Mouse (Mus musculus): ENCODE data around the gene Hdac9.

Hdac9 gene

DNA sequence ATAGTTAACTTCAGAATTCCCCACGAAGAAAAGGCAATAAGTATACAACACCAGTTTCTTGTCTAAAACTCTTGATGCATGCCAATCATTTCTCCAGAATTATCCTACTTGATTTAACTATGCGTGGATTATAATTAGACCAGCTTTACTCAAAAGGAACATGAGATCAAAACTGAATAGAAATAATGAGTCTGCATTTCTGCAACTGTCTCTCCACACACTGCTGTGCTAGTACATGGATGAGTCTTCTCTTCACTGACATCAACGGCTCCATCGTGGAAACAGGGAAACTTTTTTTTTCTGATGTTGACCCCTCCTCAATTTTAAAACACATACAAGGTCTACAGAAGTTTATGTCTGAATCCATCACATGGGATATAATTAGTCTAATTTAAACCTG lies 334.4 kb downstream of the Hdac9 start:
- DNase-seq, result no peak

DNA sequence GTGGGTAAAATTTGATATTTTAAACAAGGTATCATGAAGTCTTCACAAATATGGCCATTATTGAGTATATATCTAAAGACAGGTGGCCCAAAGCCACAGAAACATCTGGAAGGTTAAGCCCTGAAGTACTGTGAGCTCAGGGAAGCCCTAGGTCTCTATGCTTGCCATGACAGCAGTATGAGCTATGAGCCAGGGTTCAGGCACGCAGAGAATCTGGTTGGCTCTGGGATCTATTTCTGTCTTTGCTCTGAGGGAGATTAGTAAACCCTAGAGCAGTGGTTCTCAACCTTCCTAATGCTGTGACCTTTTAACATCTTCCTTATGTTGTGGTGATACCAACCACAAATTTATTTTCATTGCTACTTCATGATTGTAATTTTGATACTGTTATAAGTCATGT lies 337.7 kb downstream of the Hdac9 start:
- DNase-seq, result no peak

DNA sequence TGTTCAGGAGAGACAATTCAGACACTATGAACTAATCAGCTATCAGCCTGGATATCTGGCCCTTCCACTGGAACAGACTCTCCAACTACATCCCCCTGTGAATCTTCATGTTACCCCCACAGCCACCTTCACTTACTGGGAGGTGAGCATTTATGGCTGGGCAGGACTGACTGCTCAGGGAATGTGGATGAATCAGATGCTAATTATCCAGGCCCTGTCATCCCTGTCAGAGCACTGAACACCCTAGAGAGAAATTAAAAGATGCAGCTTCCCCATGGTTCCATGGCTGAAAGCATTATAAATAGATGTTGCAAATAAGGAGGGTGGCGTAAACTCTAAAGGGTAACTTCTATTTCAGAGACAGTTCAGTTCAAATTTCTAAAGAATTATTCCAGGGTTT lies 345.8 kb downstream of the Hdac9 start:
- no peak for DNase-seq

DNA sequence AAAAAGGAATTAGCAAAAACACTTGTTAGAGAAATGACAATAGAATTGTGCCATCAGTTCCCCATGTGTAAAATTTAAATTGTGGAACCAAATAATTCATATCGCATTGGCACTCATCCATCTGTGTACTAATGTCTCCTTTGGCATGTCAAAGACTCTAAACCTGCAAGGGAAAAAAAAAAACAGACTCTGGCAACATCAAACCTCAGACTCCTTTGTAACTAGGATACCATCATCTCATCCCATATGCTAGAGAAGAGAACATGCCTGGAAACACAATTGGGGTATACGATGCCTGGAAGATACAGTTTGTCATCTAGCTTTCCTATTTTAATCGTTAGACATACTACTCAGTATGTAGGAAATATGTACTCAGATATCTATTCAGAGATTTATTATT lies 347.4 kb downstream of the Hdac9 start:
- DNase-seq, result no peak

DNA sequence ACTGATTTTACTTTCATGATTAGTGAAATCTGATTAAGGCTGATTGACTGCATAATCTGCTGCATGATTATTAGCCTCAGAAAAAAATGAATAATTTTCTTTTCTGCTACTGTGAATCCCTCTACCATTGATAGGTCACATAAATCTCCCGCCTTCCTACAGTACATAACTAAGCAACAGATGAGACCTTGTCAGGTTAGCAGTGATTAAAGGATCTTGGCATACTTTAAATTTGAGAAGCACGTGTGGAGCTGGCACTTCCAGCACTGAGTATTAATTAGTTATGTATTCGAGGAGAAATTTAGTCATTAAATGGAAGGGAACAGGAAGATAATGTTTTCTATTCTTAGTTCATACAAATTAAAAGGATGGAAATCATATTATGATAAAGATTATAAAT lies 347.8 kb downstream of the Hdac9 start:
- DNase-seq, result no peak

DNA sequence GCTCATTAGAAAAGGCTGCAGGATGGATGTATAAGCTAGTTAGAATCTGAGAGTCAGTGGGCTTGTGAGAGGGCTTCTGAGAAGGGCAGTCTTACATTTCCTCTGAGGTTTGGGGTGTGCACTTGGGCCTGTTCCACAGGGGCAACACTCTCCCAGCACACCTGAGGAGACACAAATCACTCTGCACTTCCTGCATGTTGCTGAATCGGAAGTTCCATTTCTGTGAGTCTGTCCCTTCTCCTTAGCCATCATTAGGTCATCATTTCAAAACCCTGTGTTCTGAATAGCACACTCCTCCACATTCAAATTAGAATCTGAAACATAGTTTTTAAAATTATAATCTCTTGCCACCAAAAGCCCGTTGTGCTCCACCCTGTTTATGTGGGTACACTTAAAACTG lies 354.6 kb downstream of the Hdac9 start:
- no peak for DNase-seq

DNA sequence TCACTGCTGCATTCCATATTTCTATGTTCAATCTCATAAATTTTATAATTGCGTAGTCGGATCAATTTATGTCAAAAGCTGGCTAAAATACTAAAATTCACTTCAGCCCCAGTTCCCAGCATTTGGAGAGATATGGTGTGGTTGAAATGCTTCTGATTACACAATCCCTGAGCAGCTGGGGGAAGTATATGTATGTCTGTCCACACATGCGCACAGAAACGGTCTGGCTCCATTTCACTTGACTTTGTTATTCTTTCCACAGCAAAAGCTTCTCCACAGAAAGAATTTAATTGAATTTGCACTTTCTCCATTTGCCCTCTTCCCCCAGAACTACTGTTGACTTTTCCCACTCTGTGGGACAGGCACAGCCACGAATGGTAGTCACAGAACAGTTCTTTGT lies 357.9 kb downstream of the Hdac9 start:
- no peak for DNase-seq

DNA sequence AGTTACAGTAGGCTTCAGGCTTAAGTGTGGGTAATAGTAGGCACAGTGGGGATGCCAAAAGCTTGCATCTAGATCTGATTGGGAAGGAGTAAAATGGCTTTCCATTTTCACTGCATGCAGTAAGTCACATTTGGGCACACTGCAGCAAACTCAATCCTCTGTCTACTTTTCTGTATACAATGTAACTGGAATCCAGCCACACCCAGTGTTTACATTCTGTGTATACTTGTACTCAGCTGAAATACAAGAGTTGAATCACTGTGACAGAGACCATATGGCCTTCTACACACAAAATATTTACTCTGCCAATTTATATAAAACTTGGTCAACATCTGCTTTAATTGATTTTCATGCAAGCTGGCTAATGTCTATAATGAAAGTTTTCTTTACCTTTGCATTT lies 362.1 kb downstream of the Hdac9 start:
- no peak for DNase-seq

DNA sequence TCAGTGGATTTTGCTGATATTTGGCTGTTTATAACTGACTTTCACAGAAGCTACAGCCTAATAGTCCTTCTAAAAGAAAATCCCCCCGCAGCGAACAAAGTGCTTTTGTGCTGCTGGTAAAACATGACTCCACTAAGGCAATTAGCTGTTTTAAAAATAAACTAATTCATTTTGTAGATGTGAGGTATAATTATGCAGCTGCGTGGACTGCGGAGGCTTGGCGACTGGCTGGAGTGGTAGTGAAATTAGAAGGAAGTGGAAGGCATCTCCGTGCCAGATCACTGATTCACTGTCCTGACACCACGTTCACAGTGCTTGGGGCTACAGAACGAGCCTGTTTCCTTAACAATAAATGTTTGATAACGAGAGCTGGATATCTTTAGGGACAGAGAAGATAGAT lies 366.6 kb downstream of the Hdac9 start:
- DNase-seq, result no peak

DNA sequence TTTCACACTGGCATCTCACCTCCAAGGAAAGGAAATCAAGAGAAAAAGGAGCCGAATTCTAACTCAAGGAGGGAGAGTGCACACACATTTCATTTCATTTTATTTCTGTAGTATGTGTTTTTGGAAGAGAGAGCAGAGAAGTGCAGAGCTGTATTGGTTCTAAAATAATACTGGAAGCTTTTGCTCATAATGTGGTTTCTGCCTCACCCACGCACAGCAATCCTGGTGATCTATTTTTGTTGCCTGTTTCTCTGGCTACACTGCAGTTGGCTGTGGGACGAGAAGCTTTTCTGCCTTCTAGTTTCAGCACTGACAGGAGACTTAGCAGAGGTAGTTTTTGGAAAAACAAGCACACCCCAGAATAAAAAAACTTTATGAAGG lies 387.7 kb downstream of the Hdac9 start:
- DNase-seq, result peak; percentile 91

DNA sequence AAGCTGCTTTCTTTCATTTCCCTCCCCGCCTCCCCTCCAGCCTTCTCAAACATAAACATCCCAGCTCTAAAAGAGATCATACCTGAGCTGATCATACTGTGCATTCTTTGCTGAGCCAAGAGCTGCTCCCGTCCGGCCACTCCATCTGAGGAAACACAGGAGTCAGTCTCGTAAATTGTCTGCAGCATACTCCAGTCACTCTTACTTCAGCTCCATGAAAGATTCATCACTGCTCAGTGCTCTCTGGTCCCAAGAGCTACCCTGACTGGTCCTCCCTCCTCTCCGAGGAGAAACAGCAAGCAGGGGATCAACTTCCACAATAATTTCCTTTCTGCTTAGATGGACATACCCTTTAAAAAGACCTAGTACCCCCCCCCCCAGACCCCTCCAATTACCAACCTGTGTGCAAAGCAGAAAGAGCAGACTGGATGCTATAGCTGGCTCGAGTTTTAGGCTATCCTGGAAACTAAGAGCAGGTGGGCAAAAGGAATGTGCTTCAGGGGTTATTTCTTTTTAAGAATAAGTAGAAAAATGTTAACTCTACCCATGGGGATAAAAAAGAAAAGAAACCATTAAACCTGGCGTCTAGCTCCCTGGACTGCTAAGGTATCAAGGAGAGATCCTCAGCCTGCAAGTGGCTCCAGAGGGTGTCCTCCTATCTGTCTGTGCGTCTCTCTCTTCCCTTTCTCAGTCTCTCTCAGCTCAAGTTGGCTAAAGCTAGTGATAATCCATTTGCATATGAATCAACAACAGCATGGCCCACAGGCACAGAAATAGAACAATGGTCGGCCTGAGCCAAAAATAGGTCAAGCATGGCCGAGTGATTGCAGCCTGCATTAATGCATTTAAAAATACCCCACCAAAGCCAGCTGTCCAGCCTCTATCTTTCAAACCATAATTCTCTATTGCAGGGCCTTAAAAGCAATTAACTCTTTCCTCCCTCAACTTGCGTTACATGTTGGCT lies 388.4 kb downstream of the Hdac9 start:
- peak; percentile 71 for DNase-seq

DNA sequence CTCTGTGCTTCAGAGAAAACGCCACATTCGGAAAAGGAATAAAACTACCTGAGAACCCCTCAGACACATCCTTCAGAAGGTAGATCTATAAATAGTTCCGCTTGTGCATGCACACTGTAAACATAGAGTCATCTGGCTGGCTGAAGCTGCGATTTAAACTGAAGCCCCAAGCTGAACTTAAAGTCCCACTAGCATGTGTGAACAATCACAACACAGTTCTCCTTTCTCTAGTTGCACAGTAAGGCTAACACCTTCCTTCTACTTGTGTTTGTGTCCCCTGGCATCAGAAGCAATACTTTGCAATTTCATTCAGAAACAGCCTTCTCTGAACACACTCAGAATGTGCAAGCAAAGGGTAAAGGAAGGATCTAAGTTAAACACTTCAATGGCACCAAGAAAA lies 389.1 kb downstream of the Hdac9 start:
- no peak for DNase-seq

DNA sequence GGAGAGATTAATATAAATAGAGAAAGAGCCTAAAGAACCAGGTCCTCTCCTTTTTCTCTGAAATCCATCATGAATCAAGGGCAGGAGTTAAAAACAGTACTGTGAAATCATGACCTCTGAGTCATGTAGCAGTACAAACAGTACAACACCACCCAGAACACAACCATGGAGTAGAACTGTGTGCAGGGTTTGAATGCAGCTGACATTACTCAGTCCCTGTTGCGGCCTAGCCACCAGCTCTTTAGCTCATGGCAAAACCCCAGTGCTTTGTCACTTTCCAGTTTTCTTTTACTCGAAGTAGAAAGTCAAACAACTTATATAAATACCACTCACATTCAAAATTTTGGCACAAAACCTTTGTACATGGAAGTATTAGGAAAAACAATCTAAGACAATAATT lies 395.4 kb downstream of the Hdac9 start:
- DNase-seq, result no peak

DNA sequence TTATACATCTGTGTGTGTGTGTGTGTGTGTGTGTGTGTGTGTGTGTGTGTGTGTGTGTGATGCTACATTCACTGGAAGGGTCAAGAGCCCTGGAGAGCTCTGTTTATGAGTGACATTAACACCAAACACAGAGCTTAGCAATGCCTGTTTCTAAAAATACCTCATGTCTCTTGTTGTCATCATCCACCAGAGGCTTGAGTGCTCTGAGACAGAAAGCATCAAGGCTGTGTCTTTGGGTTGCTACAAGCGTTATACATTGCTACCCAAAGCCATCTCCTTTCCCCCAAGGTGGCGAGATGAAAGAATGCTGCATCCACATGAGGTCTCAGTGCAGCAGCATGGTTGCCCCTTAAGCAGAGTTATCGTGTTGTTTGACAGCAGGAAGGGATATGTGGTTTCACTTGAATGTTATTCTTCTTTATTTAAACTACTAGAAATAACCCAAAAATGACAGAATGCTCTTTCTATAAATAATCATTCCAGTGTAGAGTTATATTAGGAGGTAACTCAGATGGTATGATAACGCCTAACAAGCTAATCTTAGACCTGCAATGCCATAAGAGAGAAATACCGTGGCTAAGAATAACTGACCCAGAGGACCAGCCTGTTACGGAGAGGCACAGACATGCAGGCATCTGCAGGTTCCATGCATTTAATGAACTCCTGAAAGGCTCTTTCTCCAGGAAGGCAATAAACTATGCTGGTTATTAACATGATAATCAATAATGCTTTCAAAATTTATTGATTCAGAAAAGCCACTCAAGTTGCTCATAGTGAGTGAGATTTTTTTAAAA lies 399.9 kb downstream of the Hdac9 start:
- DNase-seq, result no peak

DNA sequence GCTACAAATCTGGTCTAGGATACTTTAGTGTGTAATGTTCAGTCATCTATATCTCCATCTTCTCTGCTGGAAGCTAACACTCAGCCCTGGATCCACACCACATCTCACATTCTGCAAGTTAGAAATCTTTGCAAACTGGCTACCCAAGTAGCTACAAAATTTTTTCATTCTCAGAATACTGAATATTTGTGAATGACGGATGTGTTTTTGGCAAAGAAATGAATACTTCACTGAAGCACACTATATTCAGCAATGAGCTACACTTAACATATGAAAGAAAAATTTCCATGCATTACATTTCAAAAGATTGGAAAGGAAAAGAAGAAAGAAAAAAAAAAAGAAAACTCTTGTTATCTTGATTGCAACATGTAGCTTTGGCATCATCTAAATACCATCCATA lies 410.6 kb downstream of the Hdac9 start:
- no peak for DNase-seq

DNA sequence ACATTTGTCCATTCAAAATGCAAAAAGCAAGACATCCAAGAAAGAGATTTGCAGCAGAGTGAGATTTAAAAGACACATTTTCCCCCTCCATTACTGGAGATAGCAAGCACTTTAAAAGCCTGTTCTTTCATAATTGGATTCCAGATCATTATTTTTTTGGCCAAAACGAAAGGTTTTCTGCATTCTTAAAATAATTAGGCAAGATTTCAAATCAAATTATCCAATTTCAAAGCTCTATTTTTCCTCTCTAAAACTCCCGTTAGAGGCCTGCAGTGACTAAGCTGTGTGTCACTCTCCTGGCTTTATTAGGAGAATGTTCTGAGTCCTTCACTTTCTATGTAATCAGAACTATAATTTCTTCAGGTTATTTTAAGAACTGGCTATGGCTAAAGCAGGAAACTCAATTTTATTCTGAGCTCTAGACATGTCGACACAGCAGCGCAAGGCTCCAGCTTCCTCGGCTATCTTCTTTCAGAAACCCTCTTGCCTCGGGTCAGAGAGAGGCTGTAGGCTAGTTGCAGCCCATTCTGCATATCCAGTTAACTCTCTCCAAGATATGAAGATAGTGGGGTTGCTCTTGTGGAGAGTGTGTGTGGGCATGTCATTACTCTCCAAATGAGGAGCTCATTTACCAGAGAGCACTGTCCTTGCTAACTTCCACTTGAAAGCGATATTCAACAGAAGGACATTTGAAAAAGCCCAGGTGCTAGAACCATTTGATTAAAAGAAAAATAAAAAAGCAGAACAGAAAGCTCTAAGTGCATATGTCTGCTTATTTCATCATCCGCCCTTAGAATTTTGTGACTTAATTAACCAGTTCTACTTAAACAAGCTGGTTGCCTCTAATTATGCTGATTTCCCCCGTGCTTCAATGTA lies 417.9 kb downstream of the Hdac9 start:
- DNase-seq, result peak; percentile 33

DNA sequence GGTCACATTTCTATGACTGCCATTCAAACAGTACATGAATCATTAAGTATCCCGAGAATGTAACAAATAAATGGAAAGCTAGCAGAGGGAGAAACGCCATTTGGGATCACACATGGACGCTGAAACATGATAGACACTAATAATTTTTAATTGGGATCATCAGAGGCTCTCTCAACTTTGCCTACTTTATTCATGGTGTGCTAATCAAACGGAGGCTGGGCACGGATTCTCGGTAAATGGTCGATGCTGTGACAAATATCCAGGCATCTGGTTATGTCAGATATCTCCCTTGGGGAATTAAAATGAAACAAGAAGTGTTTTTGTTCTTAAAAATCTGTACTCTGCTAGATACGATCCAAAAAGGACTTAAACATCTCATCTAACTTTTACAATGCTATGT lies 418.6 kb downstream of the Hdac9 start:
- DNase-seq, result no peak

DNA sequence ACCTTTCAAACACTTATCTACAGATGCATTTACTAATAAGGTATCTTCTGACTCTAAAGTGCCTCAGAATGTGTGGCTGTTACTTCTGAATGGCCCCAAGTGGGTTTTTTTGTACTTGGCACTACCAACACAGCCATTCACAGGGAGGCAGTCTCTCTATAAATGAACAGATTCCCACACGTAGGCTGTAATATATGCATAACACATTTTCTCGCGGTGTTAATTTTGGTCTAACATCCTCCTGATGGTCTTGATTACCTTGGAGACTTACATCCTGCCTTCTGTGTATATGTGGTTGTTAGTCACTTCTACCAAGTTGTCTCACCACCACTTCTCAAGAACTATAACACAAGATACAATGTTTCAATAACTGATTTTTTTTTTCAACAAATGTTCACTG lies 419.2 kb downstream of the Hdac9 start:
- peak; percentile 41 for DNase-seq

DNA sequence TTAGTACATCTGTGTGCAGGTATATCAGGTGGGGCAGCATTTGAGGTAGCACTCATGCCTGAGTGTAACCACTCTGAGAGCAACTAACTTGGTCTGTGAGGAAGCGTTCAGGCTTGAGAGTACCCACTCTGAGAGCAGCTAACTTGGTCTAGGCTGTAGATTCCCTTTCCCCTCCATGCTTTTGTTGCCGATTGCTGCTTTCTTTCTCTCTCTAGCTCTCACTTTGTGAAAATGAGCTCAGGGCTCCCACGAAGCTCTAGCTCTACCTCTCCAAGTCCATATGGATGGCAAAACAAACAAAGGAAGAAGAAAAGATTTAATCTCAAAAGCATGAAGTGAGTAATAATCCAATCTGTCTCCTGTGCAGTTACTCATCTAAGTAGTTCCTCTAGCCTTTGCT lies 421.0 kb downstream of the Hdac9 start:
- DNase-seq, result peak; percentile 33

DNA sequence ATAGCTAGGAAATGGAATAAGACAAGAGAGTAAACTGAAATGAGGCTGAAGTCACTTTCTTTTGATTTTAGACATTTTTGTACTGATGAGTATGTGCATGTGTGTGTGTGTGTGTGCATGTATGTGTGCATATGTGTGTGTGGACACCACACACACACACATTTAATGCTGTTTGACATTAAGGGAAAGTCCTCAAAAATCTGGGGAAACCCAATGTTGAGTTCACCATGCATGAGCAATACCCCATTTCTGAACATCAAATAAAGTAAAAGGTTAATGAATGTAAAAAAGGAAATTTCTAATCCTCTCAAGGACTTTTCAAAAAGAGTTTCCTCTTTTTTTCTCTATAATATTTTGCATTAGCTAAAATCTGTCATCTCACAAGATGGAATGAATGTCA lies 427.3 kb downstream of the Hdac9 start:
- no peak for DNase-seq

DNA sequence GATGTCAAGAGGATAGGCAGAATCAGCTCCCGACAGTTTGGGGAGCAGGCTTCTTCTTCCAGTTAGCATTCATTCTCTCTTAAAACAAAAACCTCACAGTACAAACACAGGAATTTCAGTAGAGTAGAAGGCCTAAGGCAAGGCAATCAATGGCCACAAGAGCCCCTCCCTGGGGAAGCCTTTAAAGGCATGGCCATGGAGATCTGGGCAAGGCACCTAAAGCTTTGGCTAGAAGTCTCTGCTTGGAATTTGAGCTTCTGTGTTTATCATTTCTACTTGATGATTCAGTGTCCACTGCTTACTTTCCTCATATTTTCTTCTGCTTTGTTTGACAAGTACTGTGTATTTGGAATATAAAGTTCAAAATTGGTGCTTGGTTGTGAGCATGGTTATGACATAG lies 429.2 kb downstream of the Hdac9 start:
- no peak for DNase-seq

DNA sequence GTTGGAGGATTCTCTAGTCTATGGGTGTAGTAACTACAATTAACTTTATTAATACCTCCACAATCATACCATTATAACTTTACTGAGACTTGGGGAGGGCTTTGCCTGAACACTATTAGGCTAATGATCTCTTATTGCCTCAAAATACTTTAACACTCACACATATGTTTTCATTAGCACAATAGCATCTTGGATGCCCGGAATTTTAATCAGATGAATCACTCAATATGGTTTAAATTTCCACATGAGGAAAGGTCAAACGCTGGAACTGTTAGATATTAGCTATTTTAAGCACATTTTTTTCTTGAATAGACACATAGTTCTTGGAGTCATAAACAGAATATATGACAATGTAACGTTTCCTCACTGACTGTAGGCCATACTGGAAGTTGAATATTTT lies 429.9 kb downstream of the Hdac9 start:
- DNase-seq, result no peak

DNA sequence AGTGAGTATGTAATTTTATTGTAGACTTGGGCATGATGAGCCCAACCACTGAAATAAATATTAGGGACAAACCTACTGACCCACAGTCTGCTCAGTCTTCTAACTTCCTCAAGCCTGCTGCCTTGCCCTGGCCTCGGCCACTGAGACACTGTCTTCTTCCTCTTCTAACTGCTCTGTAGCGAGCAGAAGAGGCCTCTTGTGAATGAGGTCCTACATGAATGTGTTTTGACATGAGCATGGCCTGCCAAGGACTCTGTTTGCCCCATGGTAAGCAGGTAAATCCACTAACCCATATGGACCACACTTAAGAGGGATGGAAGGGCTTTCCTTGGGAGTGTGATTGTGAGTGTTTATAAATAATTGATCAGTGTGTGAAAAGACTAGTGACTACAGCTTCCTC lies 430.9 kb downstream of the Hdac9 start:
- no peak for DNase-seq
